Mouse (Mus musculus) neural tube, embryonic 11.5 days (tissue): ENCODE data around the gene Rho. TPM values are rescaled to one million over a fixed set of nuclear protein-coding genes. Genes with fewer than 3 reads are reported as not detected.

ENCODE experiments used
- ATAC-seq: fragments of 200-750 bp; cut with Nextera tagmentation; 2 replicates; pipeline ENCODE4 v1.8.0; 2017; ENCODE audit warnings: moderate number of reproducible peaks, mild to moderate bottlenecking, moderate TSS enrichment, moderate library complexity; ENCODE audit not compliant: insufficient read depth, low FRiP score, low TSS enrichment
- DNase-seq: peaks from one replicate; pipeline ENCODE4 v3.0.0-alpha.2; 2015; ENCODE audit warnings: low spot score
- H3K27ac ChIP-seq: fragments of 300-500 bp; sonication (generic); 2 replicates; pipeline ENCODE4 v1.5.1; 2014; ENCODE audit warnings: low read depth, mild to moderate bottlenecking, low read length
- H3K27me3 ChIP-seq: fragments of 300-500 bp; sonication (generic); 2 replicates; pipeline ENCODE4 v1.6.1; 2014; ENCODE audit warnings: mild to moderate bottlenecking, low read length, mixed read lengths; ENCODE audit not compliant: control insufficient read depth, insufficient read depth
- H3K36me3 ChIP-seq: fragments of 300-500 bp; sonication (generic); 2 replicates; pipeline ENCODE4 v1.6.1; 2014; ENCODE audit warnings: mild to moderate bottlenecking, low read length, moderate library complexity, mixed read lengths; ENCODE audit not compliant: control insufficient read depth, insufficient read depth
- H3K4me1 ChIP-seq: fragments of 300-500 bp; sonication (generic); 2 replicates; pipeline ENCODE4 v1.6.1; 2014; ENCODE audit warnings: low read length, mixed read lengths; ENCODE audit not compliant: control insufficient read depth, insufficient read depth
- H3K4me2 ChIP-seq: fragments of 300-500 bp; sonication (generic); 2 replicates; pipeline ENCODE4 v1.6.1; 2014; ENCODE audit warnings: low read depth, mild to moderate bottlenecking, moderate library complexity
- H3K4me3 ChIP-seq: fragments of 300-500 bp; sonication (generic); 2 replicates; pipeline ENCODE4 v1.5.1; 2014; ENCODE audit warnings: low read depth, low read length
- H3K9ac ChIP-seq: fragments of 300-500 bp; sonication (generic); 2 replicates; pipeline ENCODE4 v1.6.1; 2014; ENCODE audit warnings: mild to moderate bottlenecking, low read length
- H3K9me3 ChIP-seq: fragments of 300-500 bp; sonication (generic); 2 replicates; pipeline ENCODE4 v1.6.1; 2016; ENCODE audit warnings: low read length; ENCODE audit not compliant: control insufficient read depth
- WGBS: fragments of 180-500 bp; shearing (Covaris S2); extraction: QIAGEN DNeasy Blood & Tissue Kit; methylation state at CpG from one replicate; pipeline ENCODE4 v1.1.7; 2014; 5-methylcytosine and 5-hydroxymethylcytosine counted together
- polyA plus RNA-seq: library from polyadenylated mRNA; unstranded; fragments of >200 nt; fragmentation: Nextera tagmentation; extraction: Ambion mirVana; gene quantifications from 2 replicates; pipeline ENCODE4 v1.2.1, GENCODE M21; 2014

The Rho gene
- polyA plus RNA-seq, 1 experiment from 2014 or later = not detected

DNA sequence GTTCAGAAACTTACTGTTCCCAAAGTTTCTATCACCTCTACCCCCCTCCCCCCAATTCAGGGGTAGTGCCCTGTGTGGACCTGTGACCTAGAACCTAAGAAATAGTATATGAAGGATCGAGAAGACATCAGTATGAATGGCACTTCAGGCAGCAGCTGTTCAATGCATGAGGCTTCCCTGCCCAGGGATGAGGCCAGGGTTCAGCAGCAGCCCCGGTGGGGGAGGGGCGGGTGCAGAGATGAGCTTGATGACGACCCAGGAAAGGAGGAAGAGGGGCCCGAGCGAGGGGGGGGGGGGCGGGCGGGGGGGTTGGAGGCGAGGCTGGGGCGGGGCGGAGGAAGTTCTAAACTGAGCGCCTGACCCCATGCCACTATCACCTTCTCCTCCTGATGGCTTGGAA, 9.6 kb downstream of the Rho start:
- DNase-seq (no peak), ATAC-seq (no peak)
- 9% methylated on average over 10 of the region's 12 CpGs for WGBS
- no peak overlapping the region for H3K4me3 ChIP-seq
- H3K4me2 ChIP-seq = no peak overlapping the region
- no peak overlapping the region for H3K9ac ChIP-seq
- no peaks in the 10 kb centered on the region for H3K36me3 ChIP-seq
- H3K27ac ChIP-seq = no peak overlapping the region
- H3K9me3 ChIP-seq = no peaks in the 10 kb centered on the region
- no peaks in the 10 kb centered on the region for H3K27me3 ChIP-seq
- H3K4me1 ChIP-seq = no peaks in the 10 kb centered on the region

DNA sequence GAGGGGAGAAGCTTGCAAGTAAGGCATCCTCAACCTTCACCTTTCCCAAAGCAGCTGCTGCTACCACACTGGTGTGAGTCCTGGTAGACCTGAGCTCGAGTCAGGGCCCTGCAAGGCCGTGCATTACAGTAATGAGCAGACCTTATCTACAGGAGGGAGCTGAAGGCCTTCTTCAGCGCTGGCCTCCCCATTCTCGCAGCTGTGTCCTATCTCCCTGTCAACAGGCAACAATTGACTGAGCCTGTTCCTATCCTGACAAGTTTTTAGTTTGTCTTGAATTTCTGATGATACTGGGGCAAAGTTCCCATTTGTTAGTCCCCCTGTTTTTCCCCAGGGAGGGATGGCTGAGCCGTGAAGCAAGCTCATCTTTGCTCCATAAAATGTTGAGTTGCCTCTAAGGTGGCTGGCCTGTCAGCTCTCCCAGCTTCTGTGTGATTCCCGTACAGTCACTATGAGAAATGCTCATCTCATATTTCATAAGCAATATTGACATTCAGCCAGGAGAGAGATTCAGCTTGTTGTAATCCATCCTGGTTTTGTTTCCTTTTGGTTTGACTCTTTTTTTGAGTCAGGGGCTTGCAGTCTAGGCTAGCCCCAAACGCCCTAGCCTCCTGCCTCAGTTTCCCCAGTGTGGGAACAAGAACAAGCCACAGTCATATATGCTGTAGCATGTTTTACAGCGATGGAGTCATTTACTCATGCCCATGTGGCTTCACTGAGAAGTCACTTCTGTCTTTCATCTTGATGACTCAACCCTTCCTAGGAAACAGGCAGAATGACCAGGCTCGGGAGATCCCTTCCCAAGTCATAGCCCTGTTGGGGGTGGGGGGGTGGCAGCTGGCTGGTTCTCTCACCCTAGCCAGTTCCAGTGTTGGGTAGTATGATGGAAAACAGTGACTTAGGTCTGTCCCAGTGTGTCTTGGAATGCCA, 12.2 kb downstream of the Rho start:
- H3K9ac ChIP-seq = no peak overlapping the region
- H3K27ac ChIP-seq = no peak overlapping the region
- 79% methylated on average over 9 of the region's 9 CpGs for WGBS
- H3K4me3 ChIP-seq = no peak overlapping the region
- no peaks in the 10 kb centered on the region for H3K27me3 ChIP-seq
- H3K36me3 ChIP-seq = no peaks in the 10 kb centered on the region
- H3K4me1 ChIP-seq = no peaks in the 10 kb centered on the region
- ATAC-seq (no peak), DNase-seq (no peak)
- no peak overlapping the region for H3K4me2 ChIP-seq
- H3K9me3 ChIP-seq = no peaks in the 10 kb centered on the region

GRCm38 (mm10) chr6:115944638-115945037, 13.1 kb downstream of the Rho start, which contains the start of gene H1foo:
TSS of gene H1foo (plus strand) at chr6:115944938.
- Histone ChIP-seq H3K4me3 (no peak within 1 kb of the TSS), H3K9me3 (no peaks in the 10 kb centered on the region), H3K27ac (no peak within 1 kb of the TSS), H3K36me3 (no peaks in the 10 kb centered on the region), H3K4me2 (no peak within 1 kb of the TSS), H3K4me1 (no peaks in the 10 kb centered on the region), H3K27me3 (no peaks in the 10 kb centered on the region), H3K9ac (no peak within 1 kb of the TSS)
- ATAC-seq = no peak
- 88% methylated on average over 5 of the region's 5 CpGs for WGBS
- no peak for DNase-seq

DNA sequence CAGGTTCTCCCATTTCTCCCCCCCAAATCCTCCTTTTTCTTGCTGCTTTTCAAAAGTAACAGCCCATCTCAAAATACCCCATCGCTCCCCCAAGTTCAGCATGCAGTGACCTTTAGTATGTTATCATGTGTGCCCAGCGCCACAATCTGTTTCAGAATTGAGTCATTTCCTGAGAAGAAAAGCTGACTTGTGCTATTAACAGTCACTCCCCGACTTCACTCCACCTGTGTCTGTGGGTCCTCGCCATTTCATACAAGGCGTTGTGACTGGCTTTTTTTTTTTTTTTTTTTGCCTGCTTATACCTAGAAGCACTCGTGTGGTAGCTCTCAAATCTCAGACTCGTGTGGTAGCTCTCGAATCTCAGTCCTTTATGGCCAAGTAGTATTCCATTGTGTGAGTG, 14.1 kb downstream of the Rho start:
- ATAC-seq (no peak), DNase-seq (no peak)
- no peak overlapping the region for H3K4me3 ChIP-seq
- H3K9ac ChIP-seq = no peak overlapping the region
- WGBS = 86% methylated on average over 8 of the region's 8 CpGs
- H3K4me1 ChIP-seq = no peaks in the 10 kb centered on the region
- H3K27me3 ChIP-seq = no peaks in the 10 kb centered on the region
- H3K36me3 ChIP-seq = no peaks in the 10 kb centered on the region
- no peak overlapping the region for H3K4me2 ChIP-seq
- no peak overlapping the region for H3K27ac ChIP-seq
- no peaks in the 10 kb centered on the region for H3K9me3 ChIP-seq

- DNase-seq (no peak), ATAC-seq (no peak)
- Histone ChIP-seq H3K4me1 (no peaks in the 10 kb centered on the region), H3K9me3 (no peaks in the 10 kb centered on the region), H3K27me3 (no peaks in the 10 kb centered on the region), H3K9ac (no peak overlapping the region), H3K36me3 (no peaks in the 10 kb centered on the region), H3K27ac (no peak overlapping the region), H3K4me2 (no peak overlapping the region), H3K4me3 (no peak overlapping the region)
- 75% methylated on average over 6 of the region's 6 CpGs for WGBS
These were observed 14.8 kb downstream of the Rho start for GRCm38 (mm10) chr6:115946389-115946788.

DNA sequence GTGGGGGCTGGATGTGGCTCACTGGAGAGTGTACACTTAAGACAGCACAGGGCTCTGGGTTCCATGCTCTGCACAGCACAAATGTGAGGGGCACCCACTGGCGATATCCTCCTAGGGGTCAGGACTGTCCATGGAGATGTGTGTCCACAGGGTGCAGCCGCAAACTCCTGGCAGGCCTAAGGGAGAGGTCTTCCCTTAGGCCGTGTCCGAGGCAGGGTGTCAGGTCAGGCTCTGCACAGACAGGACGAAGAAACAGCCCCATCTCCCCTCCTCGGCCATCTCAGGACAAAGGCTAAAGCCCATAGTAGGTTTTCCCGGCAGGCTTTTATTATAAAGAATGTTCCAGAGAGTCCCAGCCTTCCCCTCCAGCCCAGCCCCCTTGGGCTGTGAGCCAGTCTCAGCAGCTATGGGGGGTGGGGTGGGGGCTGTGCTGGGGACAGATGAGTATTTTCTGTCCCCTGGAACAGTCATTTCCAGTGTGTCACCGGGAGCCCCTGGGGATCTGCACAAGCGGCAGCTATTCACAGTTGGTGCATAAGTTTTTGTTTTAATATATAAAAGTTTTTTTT, 23.0 kb downstream of the Rho start:
- no peaks in the 10 kb centered on the region for H3K9me3 ChIP-seq
- no peak for ATAC-seq
- no peak overlapping the region for H3K27ac ChIP-seq
- H3K9ac ChIP-seq = no peak overlapping the region
- DNase-seq = no peak
- 88% methylated on average over 9 of the region's 9 CpGs for WGBS
- no peaks in the 10 kb centered on the region for H3K27me3 ChIP-seq
- no peak overlapping the region for H3K4me2 ChIP-seq
- no peaks in the 10 kb centered on the region for H3K36me3 ChIP-seq
- H3K4me1 ChIP-seq = peaks cover 6% of the 10 kb centered on the region
- H3K4me3 ChIP-seq = no peak overlapping the region

- Histone ChIP-seq H3K4me1 (peaks cover 6% of the 10 kb centered on the region), H3K4me2 (no peak overlapping the region), H3K27me3 (no peaks in the 10 kb centered on the region), H3K4me3 (no peak overlapping the region), H3K36me3 (no peaks in the 10 kb centered on the region), H3K9me3 (no peaks in the 10 kb centered on the region), H3K9ac (no peak overlapping the region), H3K27ac (no peak overlapping the region)
- ATAC-seq (no peak), DNase-seq (no peak)
- WGBS = 89% methylated on average over 4 of the region's 4 CpGs
These were observed 23.6 kb downstream of the Rho start for GRCm38 (mm10) chr6:115955169-115955568.

GRCm38 (mm10) chr6:115955664-115956063, 24.1 kb downstream of the Rho start:
- H3K4me1 ChIP-seq = peaks cover 6% of the 10 kb centered on the region
- no peak for DNase-seq
- no peak overlapping the region for H3K27ac ChIP-seq
- no peak overlapping the region for H3K4me2 ChIP-seq
- no peaks in the 10 kb centered on the region for H3K36me3 ChIP-seq
- H3K4me3 ChIP-seq = no peak overlapping the region
- no peaks in the 10 kb centered on the region for H3K27me3 ChIP-seq
- WGBS = 87% methylated on average over 11 of the region's 11 CpGs
- H3K9ac ChIP-seq = no peak overlapping the region
- no peak for ATAC-seq
- no peaks in the 10 kb centered on the region for H3K9me3 ChIP-seq

DNA sequence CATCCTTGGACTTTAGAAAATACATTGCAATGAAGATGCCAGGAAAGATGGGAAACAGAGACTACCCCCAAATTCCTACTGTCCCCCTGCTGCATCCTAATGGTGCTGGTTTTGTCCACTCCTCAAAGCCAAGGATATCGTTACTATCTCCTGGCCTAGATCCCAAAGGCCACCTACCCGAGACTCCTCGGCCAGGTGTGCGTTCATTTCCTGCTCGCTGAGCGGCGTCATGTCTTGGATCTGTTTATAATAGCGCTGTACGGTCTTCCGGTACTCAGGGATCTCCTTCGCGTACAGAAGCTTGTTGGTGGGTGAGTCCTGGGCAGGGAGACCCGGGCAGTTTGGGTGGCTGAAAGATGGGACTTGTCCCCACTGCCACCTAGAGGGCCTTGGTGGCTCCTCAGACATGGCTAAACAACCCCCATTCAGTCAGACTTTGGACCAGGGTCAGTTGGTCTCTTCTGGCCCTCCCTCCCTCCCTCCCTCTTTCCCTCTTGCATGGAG, 24.9 kb downstream of the Rho start:
- Histone ChIP-seq H3K36me3 (no peaks in the 10 kb centered on the region), H3K27me3 (no peaks in the 10 kb centered on the region), H3K9me3 (no peaks in the 10 kb centered on the region), H3K27ac (no peak overlapping the region), H3K4me2 (no peak overlapping the region), H3K9ac (no peak overlapping the region), H3K4me1 (peaks cover 6% of the 10 kb centered on the region), H3K4me3 (no peak overlapping the region)
- no peak for DNase-seq
- no peak for ATAC-seq
- WGBS = 93% methylated on average over 13 of the region's 13 CpGs
